Comparison of ENCODE assay signal across 24 mouse cellular contexts in the genomic region with DNA sequence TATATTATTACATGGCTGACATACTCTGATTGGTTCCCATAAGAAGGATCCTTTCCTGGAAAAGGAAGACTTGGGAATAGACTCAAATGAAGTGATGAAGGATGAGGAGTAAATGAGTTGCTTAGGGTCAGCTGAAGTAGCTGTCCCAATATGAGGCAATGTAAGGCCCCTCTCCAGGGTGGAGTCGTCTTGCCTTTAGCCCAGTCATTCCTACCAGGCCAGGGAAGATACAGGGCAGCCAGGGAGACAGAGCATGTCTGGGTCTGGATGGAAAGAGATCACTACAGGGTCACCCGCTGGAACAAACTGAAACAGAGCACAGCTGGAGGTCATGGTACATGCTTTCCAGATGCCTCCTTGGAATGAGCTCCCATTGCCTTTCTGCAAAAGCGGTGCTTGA.
DNase-seq lines count a peak whose midpoint lies in the region; ATAC-seq lines count a peak whose summit lies in the region.
"Had no signal": no experiment of that assay in that cellular context is flagged by ENCODE, and none has a peak within 500 bp of the region (broad histone marks: within the 10 kb centered on the region; RNA-seq: fewer than 3 reads in every experiment).

No protein-coding gene starts in this region.

- H3K27ac ChIP-seq in heart, embryonic 11.5 days (ENCODE audit: low read depth, low read length), result no peak overlapping the region
- H3K27ac ChIP-seq in midbrain, embryonic 11.5 days (ENCODE audit: low read depth, low read length), result no peak overlapping the region
- H3K27ac ChIP-seq in midbrain, embryonic 14.5 days (replicated peaks; ENCODE audit: low read depth, low read length), result no peak overlapping the region
- no peak overlapping the region for H3K27ac ChIP-seq in liver, embryonic 11.5 days (ENCODE audit: low read depth, low read length)
- H3K27ac ChIP-seq: hindbrain, embryonic 10.5 days; hindbrain, embryonic 15.5 days; kidney, embryonic 15.5 days; left cerebral cortex, adult 2 months; limb, embryonic 12.5 days had no signal

- no peaks in the 10 kb centered on the region for H3K27me3 ChIP-seq in heart, embryonic 11.5 days (ENCODE audit: control insufficient read depth, insufficient read depth, low read length)
- H3K27me3 ChIP-seq in midbrain, embryonic 11.5 days (ENCODE audit: control insufficient read depth, insufficient read depth, low read length), result no peaks in the 10 kb centered on the region
- no peaks in the 10 kb centered on the region for H3K27me3 ChIP-seq in midbrain, embryonic 14.5 days (ENCODE audit: control insufficient read depth, insufficient read depth, low read length)
- H3K27me3 ChIP-seq in liver, embryonic 11.5 days (replicated peaks; ENCODE audit: control insufficient read depth, insufficient read depth, low read length), result no peaks in the 10 kb centered on the region
- H3K27me3 ChIP-seq: hindbrain, embryonic 15.5 days; kidney, embryonic 15.5 days; limb, embryonic 12.5 days had no signal

- no peak overlapping the region for H3K4me3 ChIP-seq in heart, embryonic 11.5 days (ENCODE audit: low read depth, low read length)
- H3K4me3 ChIP-seq in midbrain, embryonic 11.5 days (ENCODE audit: low read depth, low read length), result no peak overlapping the region
- H3K4me3 ChIP-seq in midbrain, embryonic 14.5 days (replicated peaks; ENCODE audit: low read depth, low read length), result no peak overlapping the region
- H3K4me3 ChIP-seq in liver, embryonic 11.5 days (ENCODE audit: low read depth, low read length), result no peak overlapping the region
- H3K4me3 ChIP-seq: erythroblast, embryonic 14.5 days; hindbrain, embryonic 10.5 days; hindbrain, embryonic 15.5 days; kidney, embryonic 15.5 days; left cerebral cortex, adult 2 months; limb, embryonic 12.5 days had no signal

- WGBS in heart, embryonic 11.5 days (ENCODE audit: insufficient replicate concordance), result 80% methylated on average over 3 of the region's 3 CpGs
- WGBS in midbrain, embryonic 11.5 days, result 79% methylated on average over 3 of the region's 3 CpGs
- WGBS in midbrain, embryonic 14.5 days, result 89% methylated on average over 3 of the region's 3 CpGs
- WGBS in liver, embryonic 11.5 days, result 71% methylated on average over 3 of the region's 3 CpGs

- H3K4me1 ChIP-seq in heart, embryonic 11.5 days (ENCODE audit: control insufficient read depth, insufficient read depth, low read length), result no peaks in the 10 kb centered on the region
- no peaks in the 10 kb centered on the region for H3K4me1 ChIP-seq in midbrain, embryonic 11.5 days (ENCODE audit: control insufficient read depth, insufficient read depth, low read length)
- H3K4me1 ChIP-seq in midbrain, embryonic 14.5 days (ENCODE audit: control insufficient read depth, insufficient read depth, low read length), result no peaks in the 10 kb centered on the region
- H3K4me1 ChIP-seq in liver, embryonic 11.5 days (replicated peaks; ENCODE audit: control insufficient read depth, insufficient read depth, low read length), result no peaks in the 10 kb centered on the region
- H3K4me1 ChIP-seq: hindbrain, embryonic 10.5 days; hindbrain, embryonic 15.5 days; kidney, embryonic 15.5 days; limb, embryonic 12.5 days had no signal

- H3K9me3 ChIP-seq in heart, embryonic 11.5 days (replicated peaks; ENCODE audit: control insufficient read depth, low read length), result no peaks in the 10 kb centered on the region
- H3K9me3 ChIP-seq in midbrain, embryonic 11.5 days (ENCODE audit: control insufficient read depth, low read length), result no peaks in the 10 kb centered on the region
- H3K9me3 ChIP-seq in midbrain, embryonic 14.5 days (ENCODE audit: control insufficient read depth, low read length), result no peaks in the 10 kb centered on the region
- no peaks in the 10 kb centered on the region for H3K9me3 ChIP-seq in liver, embryonic 11.5 days (ENCODE audit: control insufficient read depth, low read length)
- H3K9me3 ChIP-seq: G1E; hindbrain, embryonic 10.5 days; hindbrain, embryonic 15.5 days; kidney, embryonic 15.5 days; limb, embryonic 12.5 days had no signal

- H3K9ac ChIP-seq in heart, embryonic 11.5 days (ENCODE audit: low read depth, low read length), result no peak overlapping the region
- no peak overlapping the region for H3K9ac ChIP-seq in midbrain, embryonic 11.5 days (ENCODE audit: low read length)
- H3K9ac ChIP-seq in midbrain, embryonic 14.5 days (replicated peaks; ENCODE audit: low read length), result no peak overlapping the region
- H3K9ac ChIP-seq in liver, embryonic 11.5 days (ENCODE audit: low read depth, low read length), result no peak overlapping the region
- H3K9ac ChIP-seq: hindbrain, embryonic 15.5 days; kidney, embryonic 15.5 days; limb, embryonic 12.5 days had no signal

- no peaks in the 10 kb centered on the region for H3K36me3 ChIP-seq in heart, embryonic 11.5 days (ENCODE audit: control insufficient read depth, insufficient read depth, low read length)
- no peaks in the 10 kb centered on the region for H3K36me3 ChIP-seq in midbrain, embryonic 11.5 days (ENCODE audit: control insufficient read depth, insufficient read depth, low read length)
- no peaks in the 10 kb centered on the region for H3K36me3 ChIP-seq in midbrain, embryonic 14.5 days (ENCODE audit: control insufficient read depth, insufficient read depth, low read length)
- H3K36me3 ChIP-seq in liver, embryonic 11.5 days (ENCODE audit: control insufficient read depth, insufficient read depth, low read length), result no peaks in the 10 kb centered on the region
- H3K36me3 ChIP-seq: G1E; hindbrain, embryonic 10.5 days; hindbrain, embryonic 15.5 days; kidney, embryonic 15.5 days; limb, embryonic 12.5 days had no signal

- no peak for ATAC-seq in heart, embryonic 11.5 days (replicated peaks; ENCODE audit: insufficient number of reproducible peaks, low FRiP score, low TSS enrichment)
- no peak for ATAC-seq in midbrain, embryonic 11.5 days (ENCODE audit: low FRiP score)
- no peak for ATAC-seq in midbrain, embryonic 14.5 days (ENCODE audit: low FRiP score, low TSS enrichment)
- no peak for ATAC-seq in liver, embryonic 11.5 days (replicated peaks; ENCODE audit: low FRiP score)
- ATAC-seq: forebrain, embryonic 16.5 days; inflammation-experienced regulatory T-cells, adult 6 months; midbrain, embryonic 16.5 days had no signal

- H3K4me2 ChIP-seq in heart, embryonic 11.5 days, result no peak overlapping the region
- no peak overlapping the region for H3K4me2 ChIP-seq in midbrain, embryonic 11.5 days
- H3K4me2 ChIP-seq in midbrain, embryonic 14.5 days (ENCODE audit: low read length), result no peak overlapping the region
- no peak overlapping the region for H3K4me2 ChIP-seq in liver, embryonic 11.5 days
- H3K4me2 ChIP-seq: hindbrain, embryonic 15.5 days; kidney, embryonic 15.5 days; limb, embryonic 12.5 days had no signal

- DNase-seq in gastrocnemius, adult 18-20 months (ENCODE audit: low spot score), result peak; percentile 51
- no peak for DNase-seq in gastrocnemius, postnatal 10 days
- DNase-seq in heart, adult 8-10 months (ENCODE audit: low spot score), result peak; percentile 25
- DNase-seq in midbrain, embryonic 11.5 days (ENCODE audit: low spot score, missing footprints), result peak; percentile 28
- no peak for DNase-seq in midbrain, embryonic 14.5 days
- peak; percentile 37 for DNase-seq in lung, postnatal 36 days
- DNase-seq in liver, embryonic 11.5 days (ENCODE audit: low spot score), result no peak
- DNase-seq: adrenal gland, adult 8-10 months; cerebellum, adult 2 months; cerebellum, postnatal 14 days; kidney, adult 11 months; kidney, postnatal 25 days; thymus, postnatal 14 days had no signal

Comparison
In these comparisons a context has a peak if more than half of its experiments do, and no peak if none do; other contexts are left out.
1. DNase-seq: peak in gastrocnemius, adult 18-20 months (single experiment), heart, adult 8-10 months (single experiment), midbrain, embryonic 11.5 days (single experiment) and lung, postnatal 36 days (single experiment); none in gastrocnemius, postnatal 10 days (single experiment), midbrain, embryonic 14.5 days (single experiment) and liver, embryonic 11.5 days (single experiment).